Mouse (Mus musculus) small intestine, adult 2 months (tissue): ENCODE measurements at regions not wholly inside any gene's neighbourhood (a gene's known extent, or its start where the extent isn't known, plus 50 kb on each side); places are given as distances from the start of the nearest gene placed in this dataset.
A peak's percentile ranks its signal among the peaks of the same experiment; 100 is the strongest.

Experiments
- H3K27ac ChIP-seq: fragments of 200-500 bp; 2 replicates; pipeline ENCODE4 v1.5.1; 2012; ENCODE audit warnings: low read depth, low read length, control low read depth, inconsistent platforms; ENCODE audit not compliant: insufficient read depth
- H3K27me3 ChIP-seq: fragments of 200-500 bp; 2 replicates; pipeline ENCODE4 v1.6.1; 2012; ENCODE audit warnings: mild to moderate bottlenecking, moderate library complexity, low read length, inconsistent platforms; ENCODE audit not compliant: control insufficient read depth, insufficient read depth
- H3K36me3 ChIP-seq: fragments of 200-500 bp; 2 replicates; pipeline ENCODE4 v1.6.1; 2012; ENCODE audit warnings: mild to moderate bottlenecking, low read length, control low read depth, inconsistent platforms; ENCODE audit not compliant: control insufficient read depth, insufficient read depth
- H3K4me1 ChIP-seq: fragments of 200-500 bp; 2 replicates; pipeline ENCODE4 v1.6.1; 2012; ENCODE audit warnings: low read length, inconsistent platforms, mixed read lengths; ENCODE audit not compliant: control insufficient read depth, insufficient read depth, insufficient read length
- H3K4me3 ChIP-seq: fragments of 200-500 bp; 2 replicates; pipeline ENCODE4 v1.5.1; 2012; ENCODE audit warnings: low read depth, mild to moderate bottlenecking, control low read depth, inconsistent platforms, low read length, moderate library complexity
- CTCF ChIP-seq: fragments of 200-500 bp; IDR thresholded peaks from 2 replicates; pipeline ENCODE4 v1.5.1; 2012; ENCODE audit warnings: low read depth, mild to moderate bottlenecking, control low read depth, inconsistent platforms, low read length, moderate library complexity, mixed read lengths; ENCODE audit not compliant: insufficient replicate concordance, insufficient read length; ENCODE audit errors: extremely low read depth
- POLR2A ChIP-seq: fragments of 200-500 bp; IDR thresholded peaks from 2 replicates; pipeline ENCODE4 v1.6.1; 2012; ENCODE audit warnings: low read depth, mild to moderate bottlenecking, control low read depth, inconsistent platforms, low read length, moderate library complexity
- WGBS: fragments of 180-500 bp; shearing (Covaris S2); methylation state at CpG from one replicate; pipeline ENCODE4 v1.1.7; 2018; 5-methylcytosine and 5-hydroxymethylcytosine counted together

DNA sequence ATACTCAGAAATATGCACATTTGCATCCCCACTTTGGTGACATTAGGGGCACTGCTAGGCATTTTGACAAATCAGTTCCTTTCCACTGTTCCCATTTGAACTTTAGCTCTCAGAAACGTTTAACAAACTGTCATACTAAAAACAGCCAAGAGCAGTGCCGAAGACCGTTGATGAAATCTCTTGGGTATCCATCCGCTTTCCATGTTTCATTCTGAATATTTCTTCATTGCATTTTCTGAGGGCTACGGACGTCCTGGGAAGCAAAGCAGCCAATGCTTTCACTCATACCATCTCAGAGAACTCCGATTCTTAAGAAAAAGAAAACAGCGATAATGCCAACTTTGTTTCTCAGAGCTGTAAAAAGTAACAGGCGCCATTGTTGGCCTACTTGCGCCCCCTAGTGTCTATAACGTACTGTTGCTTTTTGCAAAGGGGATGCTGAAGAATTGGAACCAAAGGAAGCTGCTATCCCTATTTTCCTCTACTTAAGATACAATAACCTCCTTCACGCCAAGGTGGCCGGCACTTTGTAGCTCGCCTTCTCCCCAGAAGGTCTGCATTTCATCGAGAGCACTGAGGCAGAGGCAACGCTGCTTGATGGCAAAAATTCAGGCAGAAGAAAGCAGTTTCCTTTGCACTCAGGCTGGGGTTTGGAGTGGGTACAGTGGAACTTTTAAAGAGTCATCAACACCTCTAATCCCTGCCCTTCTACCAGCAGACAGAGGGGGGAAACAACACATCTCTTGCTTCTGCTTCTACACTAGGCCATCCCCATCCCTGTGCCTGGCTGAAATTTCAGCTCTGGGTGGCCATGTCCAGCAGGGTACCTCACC lies 163.1 kb upstream of the Spred2 start:
- no peaks in the 10 kb centered on the region for H3K36me3 ChIP-seq
- 17% methylated on average over 16 of the region's 16 CpGs for WGBS
- H3K4me3 ChIP-seq: no peak overlapping the region
- TF ChIP-seq CTCF: 0 out of 2 replicates have a peak, but pooled peaks have one; percentile 23
- no peak for TF ChIP-seq POLR2A
- no peaks in the 10 kb centered on the region for H3K4me1 ChIP-seq
- no peaks in the 10 kb centered on the region for H3K27me3 ChIP-seq
- H3K27ac ChIP-seq: no peak overlapping the region

DNA sequence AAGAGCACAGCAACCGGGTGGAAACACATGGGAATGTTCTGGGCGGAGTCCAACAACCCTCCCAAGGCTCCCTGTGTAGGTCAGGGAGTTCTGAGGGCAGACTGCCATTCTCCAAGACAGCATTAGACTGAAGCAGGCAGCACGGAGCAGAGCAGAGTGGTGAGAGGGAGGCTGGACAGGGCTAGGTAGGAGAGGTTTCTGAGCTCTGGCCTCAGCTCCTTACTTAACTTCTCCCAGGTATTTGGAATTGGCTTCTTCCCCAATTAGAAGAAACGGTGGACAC lies 162.5 kb upstream of the Spred2 start:
- H3K4me3 ChIP-seq: no peak overlapping the region
- no peak overlapping the region for H3K27ac ChIP-seq
- TF ChIP-seq CTCF (no peak), POLR2A (no peak)
- WGBS: 45% methylated on average over 4 of the region's 4 CpGs
- no peaks in the 10 kb centered on the region for H3K4me1 ChIP-seq
- H3K27me3 ChIP-seq: no peaks in the 10 kb centered on the region
- H3K36me3 ChIP-seq: no peaks in the 10 kb centered on the region

DNA sequence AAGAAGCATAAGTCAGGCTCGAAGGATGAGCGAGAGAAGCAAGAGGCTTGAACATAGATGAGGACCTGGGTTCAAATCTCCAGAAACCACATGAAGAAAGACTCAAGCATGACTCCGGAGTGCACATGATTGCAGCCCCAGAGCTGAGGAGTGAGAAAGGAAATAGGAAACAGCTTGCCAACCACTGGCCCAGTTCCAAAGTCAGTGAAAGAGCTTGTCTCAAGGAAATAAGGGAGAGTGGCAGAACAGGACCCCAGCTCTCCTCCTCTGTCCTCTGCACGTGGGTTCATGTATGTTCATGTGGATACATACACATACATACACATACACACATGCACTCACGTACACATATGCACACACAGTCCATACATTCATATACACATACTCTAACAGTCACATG lies 156.9 kb upstream of the Spred2 start:
- no peak for TF ChIP-seq POLR2A
- no peak for TF ChIP-seq CTCF
- no peaks in the 10 kb centered on the region for H3K36me3 ChIP-seq
- H3K27me3 ChIP-seq: no peaks in the 10 kb centered on the region
- H3K4me1 ChIP-seq: no peaks in the 10 kb centered on the region
- 78% methylated on average over 5 of the region's 5 CpGs for WGBS
- no peak overlapping the region for H3K27ac ChIP-seq
- H3K4me3 ChIP-seq: no peak overlapping the region

DNA sequence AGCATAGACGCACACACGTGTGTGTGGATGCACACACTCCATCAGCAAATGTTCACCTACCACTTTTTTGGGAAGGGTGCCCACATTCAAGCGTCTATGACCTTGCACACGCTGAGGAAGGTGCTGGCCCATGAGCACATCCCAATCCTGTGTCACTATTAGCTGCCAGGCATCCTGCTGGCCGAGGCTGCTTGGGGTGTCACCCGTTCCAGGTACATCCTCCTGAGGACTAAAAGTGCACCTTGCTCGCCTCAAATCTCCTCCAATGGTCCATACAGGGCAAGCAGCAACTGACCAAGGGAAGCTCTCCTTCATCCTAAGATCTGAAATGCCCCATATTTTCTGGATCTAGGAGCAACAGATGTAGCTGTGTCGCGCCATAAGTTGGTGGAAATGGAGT lies 156.3 kb upstream of the Spred2 start:
- Histone ChIP-seq H3K36me3 (no peaks in the 10 kb centered on the region), H3K27me3 (no peaks in the 10 kb centered on the region), H3K4me3 (no peak overlapping the region), H3K4me1 (no peaks in the 10 kb centered on the region), H3K27ac (no peak overlapping the region)
- TF ChIP-seq CTCF (no peak), POLR2A (no peak)
- WGBS: 86% methylated on average over 9 of the region's 9 CpGs

DNA sequence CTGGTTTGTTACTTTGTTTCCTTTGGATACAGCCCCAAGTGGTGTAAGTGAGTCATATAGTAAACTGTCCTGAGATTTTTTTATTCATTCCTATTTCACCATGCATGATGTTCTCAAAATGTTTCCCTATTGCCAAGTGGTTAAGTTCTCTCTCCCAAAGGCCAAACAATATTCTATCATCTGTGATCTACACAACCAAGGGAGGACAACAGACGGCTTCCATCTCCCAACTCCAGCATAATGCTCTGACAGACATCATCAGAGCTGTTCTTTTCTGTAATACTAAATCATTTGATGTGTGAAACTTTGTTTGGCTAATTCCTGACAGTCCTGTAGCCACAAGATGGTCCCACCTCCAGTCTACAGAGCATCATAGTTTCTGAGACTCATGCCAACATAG lies 155.2 kb upstream of the Spred2 start:
- TF ChIP-seq POLR2A (no peak), CTCF (no peak)
- 78% methylated on average over 1 of the region's 1 CpGs for WGBS

DNA sequence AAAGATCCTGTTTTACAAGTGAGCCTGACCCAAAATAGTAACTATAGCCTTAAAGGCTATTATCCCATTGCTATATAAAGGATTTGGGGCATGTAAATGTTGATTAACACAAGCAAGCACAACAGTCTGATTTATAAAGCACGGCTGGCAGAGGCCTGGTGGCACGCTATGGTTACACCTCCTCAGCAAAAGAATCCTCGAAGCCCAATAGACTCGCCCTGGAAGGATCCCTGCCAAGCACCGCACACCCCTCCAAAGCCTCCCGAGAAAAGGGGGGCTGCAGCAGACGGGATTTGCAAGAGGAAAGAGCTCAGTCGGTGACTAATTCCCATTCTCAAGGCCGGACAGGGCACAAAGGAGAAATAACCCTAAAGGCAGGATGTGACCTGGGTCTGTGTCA lies 150.2 kb upstream of the Spred2 start:
- Histone ChIP-seq H3K4me3 (no peak overlapping the region), H3K27me3 (no peaks in the 10 kb centered on the region), H3K4me1 (no peaks in the 10 kb centered on the region), H3K36me3 (no peaks in the 10 kb centered on the region), H3K27ac (no peak overlapping the region)
- TF ChIP-seq POLR2A (no peak), CTCF (no peak)
- WGBS: 63% methylated on average over 9 of the region's 9 CpGs

More for the DNA sequence above, 155.2 kb upstream of the Spred2 start:
- Histone ChIP-seq H3K4me3 (no peak overlapping the region), H3K27ac (no peak overlapping the region), H3K27me3 (no peaks in the 10 kb centered on the region), H3K4me1 (no peaks in the 10 kb centered on the region), H3K36me3 (no peaks in the 10 kb centered on the region)

DNA sequence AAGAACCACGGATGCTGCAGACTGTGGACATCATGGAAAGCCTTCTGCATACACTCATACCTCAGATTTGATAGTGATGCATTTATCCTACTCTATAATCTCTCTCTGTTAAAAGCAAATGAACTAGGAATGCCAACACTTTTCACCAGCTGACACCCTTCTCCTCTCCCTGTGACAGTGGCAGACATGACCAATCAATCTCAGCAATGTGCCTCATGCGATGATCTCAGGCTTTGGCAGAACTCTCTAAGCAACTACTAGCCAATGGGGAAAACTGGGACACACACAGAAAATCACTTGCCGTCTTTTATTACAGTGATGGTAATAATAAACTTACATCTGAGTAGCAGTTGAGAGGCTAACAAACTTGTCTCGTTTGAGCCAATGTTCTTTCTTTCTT lies 148.4 kb upstream of the Spred2 start:
- TF ChIP-seq CTCF: no peak
- TF ChIP-seq POLR2A: no peak

More for the DNA sequence above, 148.4 kb upstream of the Spred2 start:
- no peak overlapping the region for H3K4me3 ChIP-seq
- H3K36me3 ChIP-seq: no peaks in the 10 kb centered on the region
- 79% methylated on average over 4 of the region's 4 CpGs for WGBS
- no peaks in the 10 kb centered on the region for H3K4me1 ChIP-seq
- H3K27ac ChIP-seq: no peak overlapping the region
- no peaks in the 10 kb centered on the region; the same call in 1 of the 2 replicates for H3K27me3 ChIP-seq
